Mouse (Mus musculus): ENCODE measurements around the gene Kcnrg.
"Not testable (repeated sequence)": the region's sequence is repeated elsewhere in the genome, so short reads cannot be mapped to it uniquely, and the experiment has no call there.

Kcnrg gene

DNA sequence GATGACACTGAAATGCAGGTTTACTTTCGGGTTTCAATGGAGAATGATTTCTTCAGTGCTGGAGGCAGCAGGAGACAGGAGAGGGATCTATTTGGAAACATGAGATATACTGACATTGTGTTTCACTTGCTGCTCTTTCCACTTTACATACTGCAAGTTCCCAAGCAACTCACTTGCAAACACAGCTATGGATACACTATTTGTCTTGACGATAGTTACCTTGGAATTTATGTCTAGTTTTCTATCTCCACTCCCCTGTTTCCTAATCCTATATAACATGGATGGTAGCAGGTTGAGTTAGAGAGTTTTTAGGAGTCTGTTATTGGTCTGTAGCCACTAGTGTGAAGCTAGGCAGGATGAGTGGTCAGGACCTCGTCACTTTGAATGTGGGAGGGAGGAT is at the start of gene Kcnrg:
TSS of gene Kcnrg (plus strand) at position 301 of the 400 bp plus-strand sequence.
- DNase-seq, result no peak

DNA sequence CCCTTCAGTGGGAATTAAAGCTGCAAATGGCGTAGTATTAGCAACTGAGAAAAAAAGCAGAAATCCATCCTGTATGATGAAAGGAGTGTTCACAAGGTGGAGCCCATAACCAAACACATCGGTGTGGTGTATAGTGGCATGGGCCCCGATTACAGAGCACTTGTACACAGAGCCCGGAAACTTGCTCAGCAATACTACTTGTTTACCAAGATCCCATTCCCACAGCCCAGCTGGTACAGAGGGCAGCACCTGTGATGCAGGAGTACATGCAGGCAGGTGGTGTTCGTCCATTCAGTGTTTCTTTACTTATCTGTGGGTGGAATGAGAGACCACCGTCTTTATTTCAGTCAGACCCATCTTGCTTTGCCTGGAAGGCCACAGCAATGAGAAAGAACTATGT is 48.4 kb upstream of the Kcnrg start:
- no peak for DNase-seq

DNA sequence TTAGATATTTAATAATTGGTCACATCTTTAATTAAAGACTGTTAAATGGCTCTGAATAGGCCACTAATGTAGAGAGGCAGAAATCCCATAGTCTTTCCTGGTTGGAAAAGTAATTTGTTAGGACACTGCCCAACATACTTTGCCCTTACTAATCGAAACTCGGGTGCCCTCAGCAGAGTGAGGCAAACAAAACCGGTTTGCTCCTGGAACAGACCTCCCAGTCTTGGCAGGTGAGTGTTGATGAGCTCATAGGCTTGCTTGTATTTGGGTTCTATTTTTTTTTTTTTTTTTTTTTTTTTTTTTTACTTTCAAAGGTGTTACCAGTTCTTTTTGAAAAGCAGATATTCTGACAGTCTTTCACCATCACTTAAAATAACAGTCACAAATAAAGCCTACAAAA is 47.4 kb upstream of the Kcnrg start:
- no peak for DNase-seq

DNA sequence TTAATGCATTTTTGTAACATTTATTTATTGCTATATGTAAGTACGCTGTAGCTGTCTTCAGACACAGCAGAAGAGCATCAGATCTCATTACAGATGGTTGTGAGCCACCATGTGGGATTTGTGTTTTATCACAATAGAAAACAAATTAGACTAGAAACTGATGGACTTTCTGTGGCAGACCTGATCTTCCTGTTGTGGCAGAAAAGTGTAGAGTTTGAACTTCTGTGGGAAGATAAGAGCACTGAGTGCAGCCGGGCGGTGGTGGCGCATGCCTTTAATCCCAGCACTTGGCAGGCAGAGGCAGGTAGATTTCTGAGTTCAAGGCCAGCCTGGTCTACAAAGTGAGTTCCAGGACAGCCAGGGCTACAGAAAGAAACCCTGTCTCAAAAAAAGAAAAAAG is 41.0 kb upstream of the Kcnrg start:
- DNase-seq, result not testable (repeated sequence)

DNA sequence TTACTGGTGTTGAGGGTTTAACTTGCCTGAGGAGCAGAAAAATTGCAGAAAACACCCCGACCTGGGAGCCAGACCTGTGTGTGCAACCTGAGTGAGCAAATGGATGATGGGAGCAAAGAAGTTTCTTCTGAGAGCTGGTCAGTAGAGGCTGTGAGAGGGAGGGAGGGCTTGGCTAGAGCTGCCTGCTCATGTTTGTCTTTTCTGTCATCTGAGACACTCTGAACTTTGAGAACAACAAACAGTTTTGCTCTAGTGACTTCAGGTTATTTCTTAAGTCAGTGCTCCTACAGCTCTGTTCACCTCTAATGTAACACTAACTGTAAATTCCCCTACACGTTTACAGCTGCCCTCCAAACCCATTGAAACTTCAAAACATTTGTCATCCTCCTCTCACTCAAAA is 37.9 kb upstream of the Kcnrg start:
- DNase-seq, result no peak

DNA sequence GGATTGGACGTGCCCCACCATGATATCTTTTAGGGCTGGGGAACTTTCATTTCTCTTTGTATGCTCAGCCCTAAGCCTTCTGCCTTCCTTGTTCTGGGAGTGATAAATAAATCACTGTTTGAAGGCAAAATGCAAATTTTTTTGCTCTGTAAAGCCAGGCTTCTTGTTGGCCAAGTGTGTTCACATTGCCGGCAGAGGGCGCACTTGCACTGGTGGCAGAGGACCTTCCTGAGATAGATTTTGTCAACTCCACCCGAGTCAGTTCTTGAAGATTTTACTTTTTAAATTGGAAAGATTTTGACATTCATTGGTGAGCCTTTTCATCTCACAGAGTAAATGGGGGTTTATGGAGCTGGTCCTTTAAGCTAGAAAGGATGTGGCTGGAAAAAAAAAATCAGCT is 35.9 kb upstream of the Kcnrg start:
- DNase-seq, result peak; percentile 80 to 85

DNA sequence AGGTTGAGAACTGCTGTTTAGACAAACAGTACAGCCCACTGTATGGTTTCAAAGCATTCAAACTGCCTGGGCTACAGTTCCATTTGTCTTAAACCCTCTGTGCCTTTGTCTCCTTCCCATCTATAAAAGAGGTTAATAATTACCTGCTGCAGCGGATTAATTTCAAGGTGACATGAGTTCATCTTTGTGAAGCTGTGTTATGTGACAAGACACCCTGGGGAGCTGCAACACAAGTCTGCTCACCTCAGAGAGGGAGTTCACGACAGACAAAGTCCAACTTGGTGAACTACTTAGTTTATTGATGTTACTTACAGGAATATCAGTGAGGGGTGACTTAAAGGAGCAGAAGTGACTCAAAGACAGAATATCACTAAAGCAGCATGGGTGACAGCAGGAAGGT is 35.1 kb upstream of the Kcnrg start:
- DNase-seq, result no peak

DNA sequence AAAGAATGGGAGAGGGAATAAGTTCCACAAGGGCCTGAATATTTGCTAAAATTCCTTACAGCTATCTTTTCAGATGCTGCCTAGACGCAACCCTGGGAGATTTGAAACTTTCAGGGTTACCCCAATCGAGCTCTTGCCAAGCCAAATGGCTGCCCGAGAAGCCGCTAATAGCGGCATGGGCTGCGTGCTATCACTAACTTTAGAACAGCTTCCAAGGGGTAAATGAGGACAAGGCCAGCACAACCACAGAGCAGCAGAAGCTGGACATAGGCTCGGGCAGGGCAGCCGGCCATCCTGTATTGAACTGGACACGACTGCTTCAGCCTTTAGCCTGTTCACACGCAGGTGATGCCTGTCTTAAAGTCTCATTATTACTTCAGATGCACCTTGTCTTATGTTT is 32.2 kb upstream of the Kcnrg start:
- no peak for DNase-seq

DNA sequence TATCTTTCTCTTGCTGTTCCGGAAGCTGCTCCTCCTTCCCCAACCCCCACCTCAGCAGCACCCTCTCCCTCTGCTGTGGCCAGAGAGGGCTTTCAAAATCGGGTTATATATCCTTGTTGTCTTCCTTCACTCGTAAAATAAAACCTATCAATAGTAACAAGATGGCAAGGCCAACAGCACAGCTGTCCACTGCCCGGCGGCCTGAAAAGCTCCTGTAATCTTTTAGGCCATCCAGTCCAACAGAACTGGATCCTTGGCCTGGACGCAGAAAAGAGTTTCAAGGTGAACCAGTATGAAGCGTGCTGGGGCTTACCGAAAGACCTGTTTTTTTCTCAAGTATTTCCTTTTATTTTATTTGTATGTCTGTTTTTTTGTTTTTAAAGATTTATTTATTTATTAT is 31.3 kb upstream of the Kcnrg start:
- no peak for DNase-seq

DNA sequence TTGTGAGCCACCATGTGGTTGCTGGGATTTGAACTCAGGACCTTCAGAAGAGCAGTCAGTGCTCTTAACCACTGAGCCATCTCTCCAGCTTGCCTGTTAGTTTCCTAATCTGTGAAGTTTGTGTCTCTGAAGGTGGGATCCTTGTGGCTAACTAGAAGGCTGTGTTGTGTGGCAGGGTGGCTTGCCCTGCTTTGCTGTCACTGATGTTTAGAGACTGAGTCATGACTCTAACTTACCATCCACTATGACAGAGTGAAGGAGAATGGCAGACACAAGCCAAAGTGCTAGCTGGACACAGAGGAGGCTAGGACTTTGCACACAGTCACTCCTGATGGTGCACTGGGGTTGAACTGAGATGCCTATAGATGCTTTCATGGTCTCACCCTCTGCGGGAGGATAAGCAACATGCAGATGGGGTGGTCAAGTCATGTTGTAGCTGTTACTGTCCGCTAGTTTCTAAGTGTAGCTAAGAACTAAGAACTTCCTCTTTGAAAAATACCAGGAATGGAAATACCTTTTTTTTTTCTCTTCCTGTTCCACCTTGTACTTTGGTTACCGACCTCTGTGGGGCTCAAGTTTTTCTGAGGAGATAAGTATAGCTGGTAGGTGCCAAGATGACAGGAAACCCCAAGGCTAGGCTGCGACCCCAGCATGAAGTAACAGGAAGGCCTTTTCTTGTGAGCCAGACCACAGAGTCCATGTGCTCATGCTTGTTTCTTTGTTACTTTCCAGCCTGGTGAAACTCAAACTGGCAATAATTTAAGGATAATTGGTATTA is 17.8 kb upstream of the Kcnrg start:
- no peak for DNase-seq

DNA sequence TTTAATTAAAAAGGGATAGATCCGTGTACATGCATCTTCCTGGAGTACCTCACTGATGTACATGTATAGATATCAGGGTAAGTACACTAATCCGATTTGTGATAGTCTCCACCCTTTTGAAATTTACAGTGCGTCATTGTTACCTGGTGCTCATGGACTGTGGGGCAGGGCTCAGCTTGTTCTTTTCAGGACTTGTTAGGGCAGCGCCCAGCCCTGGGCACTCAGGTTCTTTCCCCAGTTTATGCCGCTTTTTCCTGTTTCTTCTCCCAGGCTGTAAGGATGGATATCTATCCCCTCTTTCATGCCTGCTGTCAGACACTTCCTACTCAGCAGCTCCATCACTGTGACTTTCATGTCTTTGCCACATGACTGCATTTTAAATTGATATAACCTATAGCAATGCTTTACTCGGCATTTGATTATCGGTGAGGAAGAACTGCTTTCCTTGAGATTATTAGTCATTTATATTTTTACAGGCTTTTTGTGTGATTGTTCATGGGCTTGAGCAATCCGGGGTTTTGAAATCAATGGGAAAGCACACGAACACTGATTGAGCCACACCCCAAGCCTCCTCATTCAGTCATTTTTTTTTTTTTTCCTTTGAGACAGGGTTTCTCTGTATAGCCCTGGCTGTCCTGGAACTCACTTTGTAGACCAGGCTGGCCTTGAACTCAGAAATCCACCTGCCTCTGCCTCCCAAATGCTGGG is 10.4 kb upstream of the Kcnrg start:
- no peak for DNase-seq

DNA sequence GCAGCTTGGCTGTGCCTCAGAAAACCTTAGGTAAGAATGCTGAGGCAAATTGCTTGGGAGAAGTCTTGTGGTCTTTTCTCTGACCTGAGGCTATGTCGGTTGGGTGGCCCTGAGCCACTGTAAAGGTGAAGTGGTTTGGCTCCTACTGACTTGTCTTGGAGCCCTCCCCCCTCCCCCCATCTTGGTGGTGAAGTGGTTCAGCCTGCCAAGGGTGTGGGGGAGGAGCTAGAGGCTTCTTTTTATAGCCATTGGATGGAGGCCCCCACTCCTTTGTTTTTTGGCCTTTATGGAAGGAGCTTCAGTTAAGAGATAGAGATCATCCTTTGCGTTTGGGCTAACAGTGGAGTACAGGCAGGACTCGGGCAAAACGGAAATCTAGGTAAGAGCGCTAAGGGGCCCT is 9.3 kb upstream of the Kcnrg start, which contains the start of gene Trim13:
TSS of gene Trim13 (plus strand) at position 280 of the 400 bp plus-strand sequence.
- peak in 1 of 2 experiments; percentile 30 for DNase-seq

DNA sequence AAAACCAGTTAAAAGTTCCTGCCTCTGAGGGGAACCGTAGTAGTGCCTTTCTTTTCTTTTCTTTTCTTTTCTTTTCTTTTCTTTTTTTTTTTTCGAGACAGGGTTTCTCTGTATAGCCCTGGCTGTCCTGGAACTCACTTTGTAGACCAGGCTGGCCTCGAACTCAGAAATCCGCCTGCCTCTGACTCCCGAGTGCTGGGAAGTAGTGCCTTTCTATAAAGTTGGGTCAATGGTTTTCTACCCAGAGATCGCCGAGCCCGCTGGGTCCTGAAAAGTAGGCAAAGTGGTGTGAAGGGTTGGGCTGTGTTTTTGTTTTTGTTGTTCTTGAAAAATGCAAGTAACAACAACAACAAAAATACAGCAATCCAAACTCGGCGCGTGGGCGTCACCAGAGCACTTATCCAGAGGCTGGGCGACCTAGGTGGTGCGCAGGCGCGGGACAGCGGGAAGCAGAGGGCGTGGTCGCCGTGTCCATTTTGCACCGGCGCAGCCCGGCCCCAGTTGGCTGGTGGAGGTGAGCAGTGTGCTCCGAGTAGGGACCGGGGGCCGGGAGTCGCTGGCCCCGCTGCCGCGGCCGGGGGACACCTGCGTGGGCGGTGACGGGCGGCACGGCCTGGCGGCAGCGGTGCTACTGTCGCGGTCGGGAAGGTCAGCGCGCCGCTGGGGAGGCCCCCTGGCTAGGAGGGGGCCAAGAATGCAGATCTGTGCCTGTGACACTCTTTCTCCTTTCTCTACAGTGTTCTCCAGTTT is 8.0 kb upstream of the Kcnrg start:
- DNase-seq, result peak; percentile 89 to 91

DNA sequence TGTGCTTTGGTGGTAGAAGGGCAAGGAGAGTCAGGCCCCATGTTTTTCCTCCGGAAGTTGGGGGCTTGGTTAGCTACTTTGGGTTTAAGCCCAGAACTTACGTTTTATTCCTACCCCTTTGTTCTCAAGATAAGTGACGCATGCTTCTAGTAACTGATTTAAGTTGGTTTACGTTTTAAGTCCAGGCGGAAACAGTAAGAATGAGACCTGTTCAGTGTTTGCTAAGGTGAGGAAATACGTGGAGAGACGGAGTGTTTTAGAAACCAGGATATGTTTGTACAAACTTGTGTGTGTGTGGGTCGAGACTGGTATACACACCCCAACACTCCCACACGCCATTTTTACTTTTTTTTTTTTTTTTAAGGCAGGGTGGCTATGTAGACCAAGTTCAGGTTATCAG is 5.9 kb upstream of the Kcnrg start:
- DNase-seq, result no peak

DNA sequence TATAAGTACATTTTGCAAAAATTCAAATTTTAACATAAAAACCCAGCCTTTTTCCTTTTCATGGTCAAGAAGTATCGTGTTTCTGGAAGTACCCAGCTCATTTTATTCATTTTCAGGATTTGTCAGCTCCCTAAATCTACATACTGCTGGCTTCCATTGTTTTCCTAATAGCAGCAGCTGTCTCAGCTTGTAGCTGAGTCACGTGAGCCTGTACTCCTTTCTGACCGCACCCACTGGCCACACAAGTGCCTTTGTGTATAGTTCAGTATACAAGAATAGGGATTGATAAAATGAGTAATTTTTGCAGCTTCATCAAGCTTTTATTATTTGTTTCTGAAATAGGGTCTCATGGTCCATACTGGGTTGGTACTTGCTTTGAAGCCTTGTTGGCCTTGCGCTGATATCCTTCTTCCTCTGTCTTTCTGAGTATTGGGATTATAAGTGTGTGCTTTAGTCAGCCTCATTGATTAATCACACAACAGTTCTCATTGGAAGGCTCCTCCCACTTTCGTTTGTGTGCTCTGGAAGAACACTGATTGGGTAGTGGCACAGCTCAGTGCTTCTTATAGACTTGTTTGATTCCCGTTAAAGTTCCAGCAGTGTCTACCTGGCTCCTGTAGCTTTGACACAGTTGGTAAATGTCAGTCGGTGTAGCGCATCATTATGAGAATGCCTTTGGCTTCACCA is 4.0 kb upstream of the Kcnrg start:
- no peak for DNase-seq

DNA sequence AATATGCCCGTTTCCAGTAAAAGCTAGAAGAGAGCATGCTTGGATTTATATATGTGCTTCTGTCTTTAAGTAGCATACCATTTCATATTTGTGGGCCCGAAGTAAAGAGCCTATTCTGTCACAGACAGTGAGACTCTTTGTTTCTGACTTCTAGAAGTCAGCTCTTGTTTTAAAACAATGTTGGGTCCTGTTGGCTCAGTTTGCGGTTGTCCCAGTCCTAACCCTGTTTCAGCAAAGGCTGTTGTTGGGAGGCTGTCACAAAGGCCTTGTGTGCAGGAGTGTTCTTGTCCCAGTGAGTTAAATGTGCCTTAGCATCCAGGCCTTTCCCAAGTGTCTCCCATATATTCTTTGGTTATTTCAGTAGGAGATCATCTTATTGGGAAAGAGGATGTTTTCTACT is 3.2 kb upstream of the Kcnrg start:
- DNase-seq, result no peak

DNA sequence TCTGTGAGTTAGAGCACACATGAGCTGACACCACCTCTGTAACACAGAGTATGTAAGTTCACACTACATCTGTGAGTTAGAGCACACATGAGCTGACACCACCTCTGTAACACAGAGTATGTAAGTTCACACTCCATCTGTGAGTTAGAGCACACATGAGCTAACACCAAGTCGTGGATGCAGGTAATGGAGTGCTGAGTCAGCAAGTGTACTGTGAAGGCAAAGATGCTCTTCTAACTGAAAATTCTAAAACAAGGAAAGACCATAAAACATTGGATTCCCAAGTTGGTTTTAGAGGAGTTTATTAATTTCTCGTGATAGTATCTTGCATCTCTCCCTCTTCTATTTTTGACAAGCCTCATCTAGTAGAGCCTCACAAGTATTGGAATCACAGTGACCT is 1.2 kb upstream of the Kcnrg start:
- DNase-seq, result not testable (repeated sequence)

DNA sequence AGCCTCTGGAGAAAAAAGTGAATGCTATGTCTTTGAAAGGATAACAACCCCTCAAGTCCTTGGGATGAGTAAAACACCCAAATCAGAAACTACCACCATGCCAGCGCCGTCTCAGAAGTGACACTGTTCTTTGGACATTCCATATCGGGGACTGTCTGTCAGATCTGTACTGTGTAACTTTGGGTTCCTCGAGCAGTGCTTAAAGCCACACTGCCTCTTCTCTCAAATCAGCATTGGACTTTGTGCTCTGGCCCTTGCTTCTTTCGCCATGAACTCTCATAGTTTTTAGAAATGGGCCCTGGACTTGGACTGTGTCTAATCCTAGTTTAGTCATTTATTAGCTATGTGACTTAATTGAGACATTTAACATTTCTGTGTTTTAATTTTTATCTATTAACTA is 4.5 kb downstream of the Kcnrg start:
- no peak for DNase-seq

DNA sequence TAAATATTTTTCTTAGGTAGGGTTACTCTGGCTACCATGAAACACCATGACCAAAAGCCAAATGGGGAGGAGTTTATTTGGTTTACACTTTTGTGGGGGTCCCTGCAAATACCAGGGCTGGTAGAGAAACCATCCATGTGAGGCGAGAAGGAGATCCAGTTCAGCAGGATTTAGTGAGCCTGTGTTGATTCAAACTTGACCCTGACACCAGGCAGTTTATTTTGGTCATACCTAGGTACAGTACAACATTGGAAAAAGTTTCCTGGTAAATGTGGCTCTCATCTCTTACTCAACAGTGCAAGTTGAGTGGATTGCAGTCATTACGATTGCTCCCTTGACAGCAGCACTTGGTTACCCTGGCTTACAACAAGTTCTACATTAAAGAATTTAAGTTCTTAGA is 6.1 kb downstream of the Kcnrg start:
- no peak for DNase-seq

DNA sequence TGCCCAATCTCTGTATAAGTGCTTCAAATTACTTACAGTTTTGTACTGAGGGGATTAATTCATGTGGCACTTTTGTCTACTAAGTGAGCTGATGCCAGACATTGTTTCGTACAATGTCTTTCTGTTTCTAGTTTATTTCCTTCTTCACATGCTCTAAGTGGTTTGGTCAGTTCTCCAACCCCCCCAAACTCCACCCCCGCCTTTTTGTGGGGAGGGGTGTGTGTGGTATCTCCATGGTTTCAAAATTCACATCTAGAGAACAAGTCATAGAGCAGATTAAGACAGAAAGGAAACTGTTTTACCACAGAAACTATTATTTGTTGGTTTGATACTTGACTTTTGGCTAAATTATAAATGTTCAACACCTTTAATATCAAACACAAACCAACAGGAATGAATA is 13.1 kb downstream of the Kcnrg start:
- DNase-seq, result no peak

DNA sequence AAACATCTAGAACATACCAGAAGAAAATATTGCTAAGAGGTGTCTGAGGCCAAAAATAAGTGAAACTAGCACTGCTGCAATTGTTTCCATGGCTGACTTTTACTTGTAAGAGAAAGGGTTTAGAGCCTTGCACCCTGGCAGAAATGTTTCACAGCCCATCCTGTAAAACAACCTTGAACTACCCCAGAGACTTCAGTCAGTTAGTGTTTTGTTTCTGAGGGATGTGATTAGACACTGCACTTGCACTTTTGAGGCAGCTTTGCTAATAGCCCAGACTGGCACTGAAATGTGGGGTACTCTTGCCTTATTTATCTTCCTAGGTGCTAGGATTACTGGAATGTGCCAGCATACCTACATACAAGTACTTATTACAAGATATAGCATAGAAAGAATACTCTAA is 28.7 kb downstream of the Kcnrg start:
- no peak for DNase-seq

DNA sequence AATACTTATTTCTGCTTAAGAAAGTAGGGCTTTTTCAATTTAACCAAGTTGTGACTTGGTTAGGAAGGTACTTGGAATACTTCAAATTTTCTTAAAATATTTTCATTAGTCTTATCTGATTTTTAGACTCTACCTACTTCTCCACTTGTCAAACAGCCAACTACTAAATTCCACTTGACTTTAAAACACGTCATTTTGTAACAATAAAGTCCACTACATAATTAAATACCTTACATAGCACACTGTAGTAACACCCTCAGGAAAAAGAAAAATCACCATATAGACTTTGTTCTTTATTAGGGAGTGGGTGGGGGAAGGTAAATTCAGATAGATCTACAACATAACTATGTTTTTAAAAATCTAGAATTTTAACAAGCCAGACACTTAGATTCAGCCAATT is 35.4 kb downstream of the Kcnrg start:
- no peak for DNase-seq

DNA sequence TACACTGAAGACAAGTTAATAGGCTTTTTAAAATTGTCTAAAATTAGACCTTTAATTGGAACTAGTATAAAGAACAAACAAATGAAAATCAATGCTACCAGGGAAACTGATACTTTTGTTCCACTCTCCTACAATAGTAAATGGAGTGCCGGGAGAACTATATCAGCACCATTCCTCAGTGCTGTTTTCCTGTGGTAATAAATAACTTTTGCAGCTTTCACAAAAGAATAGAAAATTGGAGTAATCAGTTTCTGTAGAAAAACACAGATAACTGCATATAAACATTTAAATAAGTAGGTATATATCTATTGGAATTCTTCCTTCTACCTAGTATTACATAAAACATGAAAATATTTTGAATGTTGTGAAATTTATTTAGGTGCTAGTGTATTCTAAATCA is 38.3 kb downstream of the Kcnrg start:
- DNase-seq, result no peak

Data from thymus, postnatal 36 days (tissue).